Mouse (Mus musculus) MEL (cell line): Measurements from ENCODE around the gene Olfr447. TPM values are rescaled to one million over a fixed set of nuclear protein-coding genes. Genes with fewer than 3 reads are reported as not detected.

Source experiments
- DNase-seq: peaks from one replicate; pipeline ENCODE4 v3.0.0; 2011; ENCODE audit warnings: low read depth, low spot score
- H3K27ac ChIP-seq: 2 replicates; pipeline ENCODE4 v1.5.1; 2012; ENCODE audit warnings: low read depth, mild to moderate bottlenecking, control low read depth, low read length, moderate library complexity; ENCODE audit not compliant: control insufficient read depth
- H3K27me3 ChIP-seq, 2 experiments: fragments of 150-350 bp in 1 of 2; sonication (generic) in 1 of 2; 2 replicates each; pipeline ENCODE4 v1.6.1; 2012; ENCODE audit warnings: low read length in 2 of 2, mild to moderate bottlenecking in 2 of 2, improper control_type of control experiment in 1 of 2, moderate library complexity in 1 of 2; ENCODE audit not compliant: insufficient read depth in 2 of 2, control insufficient read depth in 1 of 2
- H3K36me3 ChIP-seq, 2 experiments: 2 replicates each; pipeline ENCODE4 v1.6.1; 2012 to 2014; ENCODE audit warnings: low read length in 2 of 2, improper control_type of control experiment in 1 of 2, inconsistent platforms in 1 of 2, mild to moderate bottlenecking in 1 of 2; ENCODE audit not compliant: insufficient read depth in 2 of 2, control insufficient read depth in 1 of 2
- H3K4me1 ChIP-seq, 2 experiments: fragments of 150-350 bp in 1 of 2; sonication (generic) in 1 of 2; 2 replicates each; pipeline ENCODE4 v1.6.1; 2012; ENCODE audit warnings: low read length in 2 of 2, improper control_type of control experiment in 1 of 2, mild to moderate bottlenecking in 1 of 2; ENCODE audit not compliant: insufficient read depth in 2 of 2, control insufficient read depth in 1 of 2
- H3K4me3 ChIP-seq, 2 experiments: fragments of 150-350 bp in 1 of 2; sonication (generic) in 1 of 2; 2 replicates each; pipeline ENCODE4 v1.5.1; 2012; ENCODE audit warnings: low read depth in 2 of 2, low read length in 2 of 2, mild to moderate bottlenecking in 2 of 2, moderate library complexity in 2 of 2, control low read depth in 1 of 2, improper control_type of control experiment in 1 of 2; ENCODE audit not compliant: control insufficient read depth in 1 of 2, insufficient read depth in 1 of 2
- H3K79me2 ChIP-seq: 2 replicates; pipeline ENCODE4 v1.6.1; 2012; ENCODE audit warnings: mild to moderate bottlenecking, low read length, moderate library complexity; ENCODE audit not compliant: control insufficient read depth, poor library complexity, insufficient read depth
- H3K9ac ChIP-seq: 2 replicates; pipeline ENCODE4 v1.6.1; 2012; ENCODE audit warnings: low read depth, mild to moderate bottlenecking, control low read depth, low read length, moderate library complexity; ENCODE audit not compliant: control insufficient read depth, poor library complexity, severe bottlenecking
- H3K9me3 ChIP-seq: fragments of 150-350 bp; sonication (generic); replicated peaks from 2 replicates; pipeline ENCODE4 v1.6.1; 2012; ENCODE audit warnings: mild to moderate bottlenecking, low read length, improper control_type of control experiment, moderate library complexity; ENCODE audit not compliant: insufficient read depth
- CHD1 ChIP-seq: IDR thresholded peaks from 2 replicates; pipeline ENCODE4 v1.6.1; 2012; ENCODE audit warnings: low read depth, mild to moderate bottlenecking, inconsistent platforms, low read length, improper control_type of control experiment
- E2F4 ChIP-seq: IDR thresholded peaks from 2 replicates; pipeline ENCODE4 v1.6.1; 2011; ENCODE audit warnings: low read depth, low read length, improper control_type of control experiment, borderline replicate concordance
- EP300 ChIP-seq, 2 experiments: IDR thresholded peaks; 2 replicates each; pipeline ENCODE4 v1.6.1; 2011; ENCODE audit warnings: improper control_type of control experiment in 2 of 2, low read length in 2 of 2, low read depth in 1 of 2, mild to moderate bottlenecking in 1 of 2
- KAT2A ChIP-seq: conservative IDR thresholded peaks from 2 replicates; pipeline ENCODE4 v1.6.1; 2012; ENCODE audit warnings: low read depth, low read length, improper control_type of control experiment, inconsistent platforms
- MAZ ChIP-seq: IDR thresholded peaks from 2 replicates; pipeline ENCODE4 v1.6.1; 2012; ENCODE audit warnings: low read depth, mild to moderate bottlenecking, inconsistent platforms, low read length, improper control_type of control experiment
- MEF2A ChIP-seq: IDR thresholded peaks from 2 replicates; pipeline ENCODE4 v1.6.1; 2014; ENCODE audit warnings: low read depth, mild to moderate bottlenecking, inconsistent platforms, low read length, improper control_type of control experiment; ENCODE audit not compliant: poor library complexity, insufficient replicate concordance, severe bottlenecking; ENCODE audit errors: extremely low read depth
- MXI1 ChIP-seq: IDR thresholded peaks from 2 replicates; pipeline ENCODE4 v1.6.1; 2011; ENCODE audit warnings: mild to moderate bottlenecking, low read depth, low read length, improper control_type of control experiment
- MYB ChIP-seq: IDR thresholded peaks from 2 replicates; pipeline ENCODE4 v1.6.1; 2011; ENCODE audit warnings: mild to moderate bottlenecking, low read depth, low read length, improper control_type of control experiment
- POLR2AphosphoS2 ChIP-seq: IDR thresholded peaks from 2 replicates; pipeline ENCODE4 v1.6.1; 2011; ENCODE audit warnings: low read length, improper control_type of control experiment
- POLR2AphosphoS5 ChIP-seq: IDR thresholded peaks from 2 replicates; pipeline ENCODE4 v1.6.1; 2012; ENCODE audit warnings: low read depth, borderline replicate concordance, mild to moderate bottlenecking, inconsistent platforms, low read length, moderate library complexity, mixed read lengths
- TBP ChIP-seq: IDR thresholded peaks from 2 replicates; pipeline ENCODE4 v1.8.0; 2011; ENCODE audit warnings: low read depth, low read length, improper control_type of control experiment
- UBTF ChIP-seq: IDR thresholded peaks from 2 replicates; pipeline ENCODE4 v1.6.1; 2012; ENCODE audit warnings: low read depth, mild to moderate bottlenecking, inconsistent platforms, low read length, improper control_type of control experiment, moderate library complexity, borderline replicate concordance; ENCODE audit not compliant: insufficient read depth
- USF1 ChIP-seq: IDR thresholded peaks from 2 replicates; pipeline ENCODE4 v1.6.1; 2014; ENCODE audit warnings: low read depth, mild to moderate bottlenecking, inconsistent platforms, low read length, improper control_type of control experiment, moderate library complexity
- USF2 ChIP-seq, 2 experiments: IDR thresholded peaks; 2 replicates each; pipeline ENCODE4 v1.6.1; 2011 to 2012; ENCODE audit warnings: improper control_type of control experiment in 2 of 2, low read length in 2 of 2, borderline replicate concordance in 1 of 2, inconsistent platforms in 1 of 2, low read depth in 1 of 2, mild to moderate bottlenecking in 1 of 2; ENCODE audit not compliant: insufficient read depth in 1 of 2
- ZC3H11A ChIP-seq: IDR thresholded peaks from 2 replicates; pipeline ENCODE4 v1.6.1; 2012; ENCODE audit warnings: low read depth, mild to moderate bottlenecking, inconsistent platforms, low read length, improper control_type of control experiment
- ZKSCAN1 ChIP-seq: IDR thresholded peaks from 2 replicates; pipeline ENCODE4 v1.6.1; 2012; ENCODE audit warnings: low read depth, mild to moderate bottlenecking, inconsistent platforms, low read length, improper control_type of control experiment, moderate library complexity
- ZMIZ1 ChIP-seq: IDR thresholded peaks from 2 replicates; pipeline ENCODE4 v1.6.1; 2012; ENCODE audit warnings: low read depth, mild to moderate bottlenecking, inconsistent platforms, low read length, improper control_type of control experiment, moderate library complexity
- polyA plus RNA-seq, 2 experiments: library from polyadenylated mRNA; stranded (reverse) in 1 of 2; unstranded in 1 of 2; fragments of >175 nt in 1 of 2; fragments of >200 nt in 1 of 2; gene quantifications; 2 replicates each; pipeline versions ENCODE4 v1.2.1 to v1.2.4; 2012; ENCODE audit warnings: low replicate concordance in 2 of 2, low read depth in 1 of 2; ENCODE audit not compliant: insufficient read length in 2 of 2, insufficient read depth in 1 of 2, missing spikeins in 1 of 2
- total RNA-seq: library from RNA; depleted of rRNA; stranded (reverse); fragments of 300-350 nt; gene quantifications from 2 replicates; pipeline ENCODE4 v1.2.3, GENCODE M21; 2012

The Olfr447 gene
- total and polyA plus RNA-seq, 3 experiments: not detected

DNA sequence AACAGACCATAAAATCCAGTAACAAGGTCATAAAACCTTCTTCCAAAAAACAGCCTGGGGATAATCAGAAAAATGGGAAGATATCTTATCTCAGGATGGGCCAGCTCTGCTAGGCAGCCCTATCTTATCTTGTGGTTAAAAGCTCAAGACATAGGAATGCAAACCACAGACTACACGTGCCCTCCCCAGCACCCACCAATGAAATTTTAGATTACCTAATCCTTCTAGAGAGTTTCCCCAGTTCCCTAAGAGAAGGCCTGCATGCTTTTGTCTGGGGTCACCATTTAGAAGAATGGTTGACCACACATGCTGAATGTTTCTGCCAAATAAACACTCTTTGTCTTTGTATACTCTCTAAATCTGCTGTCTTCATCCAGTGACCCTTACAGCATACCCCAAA lies 8.3 kb upstream of the Olfr447 start:
- TF ChIP-seq EP300 (IDR thresholded peaks at IDR 0.05; ENCODE audit: low read depth in 1 of 2, low read length in 2 of 2) (no peak), CHD1 (no peak), POLR2AphosphoS5 (no peak), MYB (no peak)

DNA sequence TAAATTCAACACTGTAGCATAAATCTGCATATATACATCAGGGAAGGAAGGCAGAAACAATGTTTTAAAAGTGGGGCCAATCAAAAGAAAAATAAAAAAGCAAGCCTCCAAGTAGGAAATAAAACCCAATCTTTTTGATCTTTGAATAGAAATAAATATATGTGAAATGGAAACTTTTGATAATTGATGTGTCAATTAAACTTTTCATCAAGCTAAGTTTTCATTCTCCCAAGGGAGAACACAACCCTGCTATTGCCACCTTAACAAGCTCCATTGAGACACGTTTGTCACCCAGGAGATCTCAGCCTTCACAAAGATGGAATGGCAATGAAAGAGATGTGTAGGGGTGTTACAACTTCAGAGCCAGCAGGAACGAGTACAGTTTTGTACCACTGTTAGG lies 12.4 kb downstream of the Olfr447 start, which contains the start of gene Olfr446:
Gene Olfr446, plus strand, starts transcription at position 301 of the 400 bp plus-strand sequence.
- H3K9me3 ChIP-seq: no peaks in the 10 kb centered on the region
- H3K9ac ChIP-seq: no peak within 1 kb of the TSS
- H3K4me3 ChIP-seq: no peak within 1 kb of the TSS
- no peaks in the 10 kb centered on the region for H3K4me1 ChIP-seq
- no peaks in the 10 kb centered on the region for H3K79me2 ChIP-seq
- no peak within 1 kb of the TSS for H3K27ac ChIP-seq
- H3K36me3 ChIP-seq: no peaks in the 10 kb centered on the region
- TF ChIP-seq MEF2A (no peak), UBTF (no peak), KAT2A (no peak), POLR2AphosphoS5 (no peak), TBP (no peak), POLR2AphosphoS2 (no peak)
- H3K27me3 ChIP-seq: no peaks in the 10 kb centered on the region
- no peak for DNase-seq

More for the DNA sequence above, 8.3 kb upstream of the Olfr447 start:
- DNase-seq: no peak
- Histone ChIP-seq H3K4me3 (no peak overlapping the region), H3K27ac (no peak overlapping the region), H3K27me3 (no peaks in the 10 kb centered on the region), H3K9ac (no peak overlapping the region), H3K9me3 (no peaks in the 10 kb centered on the region), H3K36me3 (no peaks in the 10 kb centered on the region), H3K4me1 (no peaks in the 10 kb centered on the region), H3K79me2 (no peaks in the 10 kb centered on the region)

DNA sequence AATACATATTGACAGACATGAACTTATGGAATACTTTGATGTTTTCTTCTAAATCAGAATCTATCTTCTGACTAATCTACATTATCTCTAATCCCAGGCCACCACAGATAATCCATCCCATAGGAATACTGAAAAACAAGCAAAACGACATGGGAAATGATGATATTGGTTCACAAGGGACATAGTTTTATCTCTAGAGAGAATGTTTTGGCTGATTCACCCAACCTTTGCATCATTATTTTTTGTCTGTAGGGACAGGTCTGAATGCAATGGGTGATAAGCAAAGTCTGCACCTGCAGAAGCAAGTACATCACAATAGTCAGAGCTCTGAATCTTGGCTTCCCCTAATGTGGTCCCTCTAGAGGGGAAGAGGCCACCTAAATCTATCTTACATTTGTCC lies 40.1 kb downstream of the Olfr447 start, which contains the start of gene Olfr444:
Gene Olfr444, plus strand, starts transcription at position 301 of the 400 bp plus-strand sequence.
- Histone ChIP-seq H3K4me3 (no peak within 1 kb of the TSS), H3K36me3 (no peaks in the 10 kb centered on the region), H3K9me3 (no peaks in the 10 kb centered on the region), H3K4me1 (no peaks in the 10 kb centered on the region), H3K9ac (no peak within 1 kb of the TSS), H3K27ac (no peak within 1 kb of the TSS), H3K27me3 (no peaks in the 10 kb centered on the region), H3K79me2 (no peaks in the 10 kb centered on the region)
- no peak for TF ChIP-seq EP300 (IDR thresholded peaks at IDR 0.05; ENCODE audit: low read depth in 1 of 2, low read length in 2 of 2)
- TF ChIP-seq TBP: no peak
- no peak for TF ChIP-seq CHD1
- TF ChIP-seq UBTF: no peak
- TF ChIP-seq MXI1: no peak
- no peak for TF ChIP-seq USF2 (IDR thresholded peaks at IDR 0.05; ENCODE audit: borderline replicate concordance in 1 of 2, insufficient read depth in 1 of 2, low read depth in 1 of 2, low read length in 2 of 2)
- no peak for TF ChIP-seq MAZ
- TF ChIP-seq ZC3H11A: no peak
- TF ChIP-seq USF1: no peak
- no peak for TF ChIP-seq E2F4
- no peak for TF ChIP-seq ZKSCAN1
- TF ChIP-seq ZMIZ1: no peak
- DNase-seq: no peak
